Mouse (Mus musculus) intestine, embryonic 14.5 days (tissue): ENCODE data around the gene Guca2b. TPM values are rescaled to one million over a fixed set of nuclear protein-coding genes. Genes with fewer than 3 reads are reported as not detected.
"Not testable (repeated sequence)": the region's sequence is repeated elsewhere in the genome, so short reads cannot be mapped to it uniquely, and the experiment has no call there.

ENCODE experiments used
- ATAC-seq: fragments of 200-750 bp; cut with Nextera tagmentation; replicated peaks from 2 replicates; pipeline ENCODE4 v1.8.0; 2017; ENCODE audit warnings: low read depth, moderate number of reproducible peaks, moderate TSS enrichment, moderate library complexity; ENCODE audit not compliant: low FRiP score, low TSS enrichment
- DNase-seq: peaks from one replicate; pipeline ENCODE4 v3.0.0-alpha.2; 2018; ENCODE audit warnings: low spot score
- H3K27ac ChIP-seq: fragments of 300-500 bp; sonication (generic); 2 replicates; pipeline ENCODE4 v1.5.1; 2014; ENCODE audit warnings: low read depth, mild to moderate bottlenecking, control low read depth
- H3K27me3 ChIP-seq: fragments of 300-500 bp; sonication (generic); replicated peaks from 2 replicates; pipeline ENCODE4 v1.6.1; 2014; ENCODE audit warnings: low read length, control low read depth; ENCODE audit not compliant: control insufficient read depth, insufficient read depth
- H3K36me3 ChIP-seq: fragments of 300-500 bp; sonication (generic); 2 replicates; pipeline ENCODE4 v1.6.1; 2014; ENCODE audit warnings: low read length, control low read depth; ENCODE audit not compliant: control insufficient read depth, insufficient read depth
- H3K4me1 ChIP-seq: fragments of 300-500 bp; sonication (generic); replicated peaks from 2 replicates; pipeline ENCODE4 v1.6.1; 2014; ENCODE audit warnings: low read length, control low read depth, mixed read lengths; ENCODE audit not compliant: control insufficient read depth, insufficient read depth
- H3K4me2 ChIP-seq: fragments of 300-500 bp; sonication (generic); 2 replicates; pipeline ENCODE4 v1.6.1; 2014; ENCODE audit warnings: low read length
- H3K4me3 ChIP-seq: fragments of 300-500 bp; sonication (generic); 2 replicates; pipeline ENCODE4 v1.5.1; 2014; ENCODE audit warnings: low read depth, low read length, control low read depth, mixed read lengths
- H3K9ac ChIP-seq: fragments of 300-500 bp; sonication (generic); 2 replicates; pipeline ENCODE4 v1.6.1; 2014; ENCODE audit warnings: mild to moderate bottlenecking, low read length
- H3K9me3 ChIP-seq: fragments of 300-500 bp; sonication (generic); 2 replicates; pipeline ENCODE4 v1.6.1; 2016; ENCODE audit warnings: low read length, control low read depth; ENCODE audit not compliant: control insufficient read depth
- WGBS: fragments of 180-500 bp; shearing (Covaris S2); extraction: QIAGEN DNeasy Blood & Tissue Kit; methylation state at CpG from one replicate; pipeline ENCODE4 v1.1.7; 2014; 5-methylcytosine and 5-hydroxymethylcytosine counted together
- polyA plus RNA-seq: library from polyadenylated mRNA; unstranded; fragments of >200 nt; fragmentation: Nextera tagmentation; extraction: Ambion mirVana; gene quantifications from 2 replicates; pipeline ENCODE4 v1.2.1, GENCODE M21; 2014

Gene Guca2b
- polyA plus RNA-seq, 1 experiment from 2014 or later: 8.7 TPM

- 72% methylated on average over 4 of the region's 4 CpGs for WGBS
- not testable (repeated sequence) for H3K9ac ChIP-seq, H3K4me3 ChIP-seq, H3K27ac ChIP-seq, H3K4me1 ChIP-seq, H3K4me2 ChIP-seq, ATAC-seq, H3K9me3 ChIP-seq, DNase-seq, H3K27me3 ChIP-seq
- peaks cover 52% of the 10 kb centered on the region for H3K36me3 ChIP-seq
Observed at GRCm38 (mm10) chr4:119628363-119628762, 30.4 kb downstream of the Guca2b start.

GRCm38 (mm10) chr4:119627317-119627716, 31.4 kb downstream of the Guca2b start:
- H3K9ac ChIP-seq: no peak overlapping the region
- H3K4me1 ChIP-seq: no peaks in the 10 kb centered on the region
- peaks cover 62% of the 10 kb centered on the region for H3K36me3 ChIP-seq
- H3K27me3 ChIP-seq: no peaks in the 10 kb centered on the region
- H3K9me3 ChIP-seq: no peaks in the 10 kb centered on the region
- no peak for DNase-seq
- no peak overlapping the region for H3K4me2 ChIP-seq
- no peak overlapping the region for H3K27ac ChIP-seq
- H3K4me3 ChIP-seq: no peak overlapping the region
- no peak for ATAC-seq
- 88% methylated on average over 4 of the region's 4 CpGs for WGBS

GRCm38 (mm10) chr4:119626876-119627275, 31.9 kb downstream of the Guca2b start:
- H3K9ac ChIP-seq: no peak overlapping the region
- no peaks in the 10 kb centered on the region for H3K27me3 ChIP-seq
- no peaks in the 10 kb centered on the region for H3K4me1 ChIP-seq
- peaks cover 63% of the 10 kb centered on the region for H3K36me3 ChIP-seq
- 94% methylated on average over 3 of the region's 3 CpGs for WGBS
- no peak overlapping the region for H3K4me3 ChIP-seq
- no peak overlapping the region for H3K27ac ChIP-seq
- no peak overlapping the region for H3K4me2 ChIP-seq
- DNase-seq: no peak
- no peaks in the 10 kb centered on the region for H3K9me3 ChIP-seq
- ATAC-seq: no peak

- peaks cover 70% of the 10 kb centered on the region for H3K36me3 ChIP-seq
- no peaks in the 10 kb centered on the region for H3K9me3 ChIP-seq
- H3K4me1 ChIP-seq: no peaks in the 10 kb centered on the region
- H3K27me3 ChIP-seq: no peaks in the 10 kb centered on the region
- H3K4me2 ChIP-seq: no peak overlapping the region
- H3K9ac ChIP-seq: no peak overlapping the region
- no peak overlapping the region for H3K4me3 ChIP-seq
- ATAC-seq (no peak), DNase-seq (no peak)
- no peak overlapping the region for H3K27ac ChIP-seq
- WGBS: 76% methylated on average over 7 of the region's 7 CpGs
Observed at GRCm38 (mm10) chr4:119626081-119626645, 32.6 kb downstream of the Guca2b start.

GRCm38 (mm10) chr4:119614724-119615123, 44.0 kb downstream of the Guca2b start:
- Histone ChIP-seq H3K4me2 (no peak overlapping the region), H3K27ac (no peak overlapping the region), H3K4me3 (no peak overlapping the region), H3K36me3 (peaks cover 16% of the 10 kb centered on the region; the same call in 1 of the 2 replicates), H3K9ac (no peak overlapping the region), H3K27me3 (no peaks in the 10 kb centered on the region), H3K4me1 (no peaks in the 10 kb centered on the region), H3K9me3 (no peaks in the 10 kb centered on the region)
- whole genome bisulfite sequencing: 60% methylated on average over 4 of the region's 4 CpGs
- DNase-seq (no peak), ATAC-seq (no peak)

- Histone ChIP-seq H3K27ac (no peak overlapping the region), H3K9me3 (no peaks in the 10 kb centered on the region), H3K9ac (no peak overlapping the region), H3K36me3 (peaks cover 9% of the 10 kb centered on the region; the same call in 1 of the 2 replicates), H3K4me3 (no peak overlapping the region), H3K4me1 (no peaks in the 10 kb centered on the region), H3K4me2 (no peak overlapping the region), H3K27me3 (no peaks in the 10 kb centered on the region)
- 25% methylated on average over 1 of the region's 1 CpGs for WGBS
- no peak for ATAC-seq
- DNase-seq: no peak
Observed at GRCm38 (mm10) chr4:119614078-119614477, 44.7 kb downstream of the Guca2b start.

GRCm38 (mm10) chr4:119609488-119609887, 49.3 kb downstream of the Guca2b start:
- DNase-seq (no peak), ATAC-seq (no peak)
- H3K4me1 ChIP-seq: no peaks in the 10 kb centered on the region
- no peaks in the 10 kb centered on the region for H3K9me3 ChIP-seq
- no peak overlapping the region for H3K9ac ChIP-seq
- H3K27ac ChIP-seq: no peak overlapping the region
- no peak overlapping the region for H3K4me3 ChIP-seq
- H3K36me3 ChIP-seq: peaks cover 9% of the 10 kb centered on the region; the same call in 1 of the 2 replicates
- H3K4me2 ChIP-seq: no peak overlapping the region
- no peaks in the 10 kb centered on the region for H3K27me3 ChIP-seq
- 90% methylated on average over 1 of the region's 1 CpGs for WGBS

Other genes starting within 250 kb of the Guca2b start
- gene Ccdc30, start 243.4 kb downstream of the Guca2b start, polyA plus RNA-seq: 4.1 and 5.1 TPM in 2 replicates
- gene Ppcs, start 236.5 kb downstream of the Guca2b start, polyA plus RNA-seq: 36.5 and 39.8 TPM in 2 replicates
- 0.12 and 0.28 TPM in 2 replicates for gene Zmynd12, start 236.1 kb downstream of the Guca2b start, polyA plus RNA-seq
- gene Rimkla, start 166.3 kb downstream of the Guca2b start, polyA plus RNA-seq: 1.0 and 1.4 TPM in 2 replicates
- 21.2 and 23.8 TPM in 2 replicates for gene Foxj3, start 122.0 kb downstream of the Guca2b start, polyA plus RNA-seq
- 4.4 and 6.1 TPM in 2 replicates for gene Frg2f1, start 119.4 kb downstream of the Guca2b start, polyA plus RNA-seq
- gene Guca2a, start 21.2 kb downstream of the Guca2b start, polyA plus RNA-seq: 50.8 and 60.3 TPM in 2 replicates
- gene Hivep3, start 74.8 kb upstream of the Guca2b start, polyA plus RNA-seq: 5.6 and 6.2 TPM in 2 replicates